Mouse (Mus musculus) thymus, adult 18-20 months (tissue): ENCODE data around the gene Tom1l2.

Experiments
- DNase-seq, 2 experiments: peaks; one replicate each; pipeline ENCODE4 v3.0.0; 2022; ENCODE audit warnings: mixed read lengths in 2 of 2

Tom1l2 gene

GRCm38 (mm10) chr11:60225874-60226273 lies 126.8 kb downstream of the Tom1l2 start:
- no peak for DNase-seq

- peak in 1 of 2 experiments; percentile 32 for DNase-seq
Observed at GRCm38 (mm10) chr11:60224676-60225075, 128.0 kb downstream of the Tom1l2 start.

- peak; percentile 71 to 78 for DNase-seq
Observed at GRCm38 (mm10) chr11:60222469-60223236, 130.1 kb downstream of the Tom1l2 start, which contains the start of gene Srebf1. Srebf1 (minus strand) TSS chr11:60222581.

- DNase-seq, result no peak
Observed at GRCm38 (mm10) chr11:60222085-60222468, 130.6 kb downstream of the Tom1l2 start.

GRCm38 (mm10) chr11:60221425-60221824 lies 131.3 kb downstream of the Tom1l2 start:
- DNase-seq, result no peak

- peak; percentile 84 to 87 for DNase-seq
Observed at GRCm38 (mm10) chr11:60220291-60220804, 132.4 kb downstream of the Tom1l2 start.

GRCm38 (mm10) chr11:60219609-60220008 lies 133.1 kb downstream of the Tom1l2 start:
- DNase-seq, result no peak

- DNase-seq, result no peak
Observed at GRCm38 (mm10) chr11:60217467-60217866, 135.2 kb downstream of the Tom1l2 start.

- no peak for DNase-seq
Observed at GRCm38 (mm10) chr11:60216671-60217070, 136.0 kb downstream of the Tom1l2 start.

- DNase-seq, result no peak
Observed at GRCm38 (mm10) chr11:60213266-60213665, 139.4 kb downstream of the Tom1l2 start.

GRCm38 (mm10) chr11:60211761-60212160 lies 140.9 kb downstream of the Tom1l2 start:
- DNase-seq, result no peak

- no peak for DNase-seq
Observed at GRCm38 (mm10) chr11:60211152-60211551, 141.6 kb downstream of the Tom1l2 start.

- DNase-seq, result peak; percentile 94 to 96
Observed at GRCm38 (mm10) chr11:60210305-60210724, 142.4 kb downstream of the Tom1l2 start.

GRCm38 (mm10) chr11:60209933-60210249 lies 142.8 kb downstream of the Tom1l2 start:
- no peak for DNase-seq

- DNase-seq, result no peak
Observed at GRCm38 (mm10) chr11:60209217-60209932, 143.3 kb downstream of the Tom1l2 start.

GRCm38 (mm10) chr11:60208712-60209111 lies 144.0 kb downstream of the Tom1l2 start:
- no peak for DNase-seq

GRCm38 (mm10) chr11:60208201-60208600 lies 144.5 kb downstream of the Tom1l2 start:
- DNase-seq, result no peak

- no peak for DNase-seq
Observed at GRCm38 (mm10) chr11:60206207-60206606, 146.5 kb downstream of the Tom1l2 start.

- no peak for DNase-seq
Observed at GRCm38 (mm10) chr11:60205026-60205425, 147.7 kb downstream of the Tom1l2 start.

GRCm38 (mm10) chr11:60202710-60203638 lies 149.7 kb downstream of the Tom1l2 start:
- no peak for DNase-seq

GRCm38 (mm10) chr11:60200384-60200783 lies 152.3 kb downstream of the Tom1l2 start:
- DNase-seq, result no peak

GRCm38 (mm10) chr11:60199702-60200184 lies 153.0 kb downstream of the Tom1l2 start:
- peak; percentile 79 to 82 for DNase-seq

GRCm38 (mm10) chr11:60198651-60199050 lies 154.1 kb downstream of the Tom1l2 start:
- no peak for DNase-seq
